Mouse (Mus musculus) kidney, embryonic 16.5 days (tissue): ENCODE measurements around the gene Pabpc1l. TPM values are rescaled to one million over a fixed set of nuclear protein-coding genes. Genes with fewer than 3 reads are reported as not detected.

Experiments
- ATAC-seq: fragments of 200-750 bp; cut with Nextera tagmentation; 2 replicates; pipeline ENCODE4 v1.8.0; 2017; ENCODE audit warnings: moderate TSS enrichment; ENCODE audit not compliant: low FRiP score, low TSS enrichment
- H3K27ac ChIP-seq: fragments of 300-500 bp; sonication (generic); 2 replicates; pipeline ENCODE4 v1.5.1; 2014; ENCODE audit warnings: low read length
- H3K27me3 ChIP-seq: fragments of 300-500 bp; sonication (generic); 2 replicates; pipeline ENCODE4 v1.6.1; 2014; ENCODE audit warnings: low read length, control low read depth, mixed read lengths; ENCODE audit not compliant: insufficient read depth
- H3K36me3 ChIP-seq: fragments of 300-500 bp; sonication (generic); 2 replicates; pipeline ENCODE4 v1.6.1; 2014; ENCODE audit warnings: low read length, control low read depth, mixed read lengths; ENCODE audit not compliant: insufficient read depth
- H3K4me1 ChIP-seq: fragments of 300-500 bp; sonication (generic); 2 replicates; pipeline ENCODE4 v1.6.1; 2014; ENCODE audit warnings: low read length, control low read depth, mixed read lengths; ENCODE audit not compliant: insufficient read depth
- H3K4me2 ChIP-seq: fragments of 300-500 bp; sonication (generic); replicated peaks from 2 replicates; pipeline ENCODE4 v1.6.1; 2014; ENCODE audit warnings: low read depth, low read length
- H3K4me3 ChIP-seq: fragments of 300-500 bp; sonication (generic); 2 replicates; pipeline ENCODE4 v1.5.1; 2014; ENCODE audit warnings: mild to moderate bottlenecking, low read length
- H3K9ac ChIP-seq: fragments of 300-500 bp; sonication (generic); replicated peaks from 2 replicates; pipeline ENCODE4 v1.6.1; 2014; ENCODE audit warnings: low read length
- H3K9me3 ChIP-seq: fragments of 300-500 bp; sonication (generic); 2 replicates; pipeline ENCODE4 v1.6.1; 2016; ENCODE audit warnings: low read length, control low read depth
- WGBS: fragments of 180-500 bp; shearing (Covaris S2); extraction: QIAGEN DNeasy Blood & Tissue Kit; methylation state at CpG from one replicate; pipeline ENCODE4 v1.1.7; 2014; 5-methylcytosine and 5-hydroxymethylcytosine counted together
- polyA plus RNA-seq: library from polyadenylated mRNA; unstranded; fragments of >200 nt; fragmentation: Nextera tagmentation; extraction: Ambion mirVana; gene quantifications from 2 replicates; pipeline ENCODE4 v1.2.1, GENCODE M21; 2015

Pabpc1l gene
- polyA plus RNA-seq, 1 experiment from 2014 or later, result 1.8 TPM

- H3K36me3 ChIP-seq, result peaks cover 6% of the 10 kb centered on the region
- no peak overlapping the region for H3K9ac ChIP-seq
- WGBS, result 80% methylated on average over 5 of the region's 5 CpGs
- peaks cover 11% of the 10 kb centered on the region for H3K4me1 ChIP-seq
- no peaks in the 10 kb centered on the region for H3K9me3 ChIP-seq
- no peak for ATAC-seq
- H3K4me2 ChIP-seq, result no peak overlapping the region
- no peak overlapping the region for H3K4me3 ChIP-seq
- no peak overlapping the region for H3K27ac ChIP-seq
- no peaks in the 10 kb centered on the region for H3K27me3 ChIP-seq
Observed at GRCm38 (mm10) chr2:164077875-164078274, 52.6 kb downstream of the Pabpc1l start.

GRCm38 (mm10) chr2:164079488-164079887, 54.2 kb downstream of the Pabpc1l start:
- H3K4me1 ChIP-seq, result peaks cover 11% of the 10 kb centered on the region
- H3K27ac ChIP-seq, result no peak overlapping the region
- H3K27me3 ChIP-seq, result no peaks in the 10 kb centered on the region
- H3K9ac ChIP-seq, result no peak overlapping the region
- no peak for ATAC-seq
- H3K9me3 ChIP-seq, result no peaks in the 10 kb centered on the region
- 86% methylated on average over 6 of the region's 6 CpGs for WGBS
- no peak overlapping the region for H3K4me2 ChIP-seq
- no peak overlapping the region for H3K4me3 ChIP-seq
- H3K36me3 ChIP-seq, result peaks cover 16% of the 10 kb centered on the region

DNA sequence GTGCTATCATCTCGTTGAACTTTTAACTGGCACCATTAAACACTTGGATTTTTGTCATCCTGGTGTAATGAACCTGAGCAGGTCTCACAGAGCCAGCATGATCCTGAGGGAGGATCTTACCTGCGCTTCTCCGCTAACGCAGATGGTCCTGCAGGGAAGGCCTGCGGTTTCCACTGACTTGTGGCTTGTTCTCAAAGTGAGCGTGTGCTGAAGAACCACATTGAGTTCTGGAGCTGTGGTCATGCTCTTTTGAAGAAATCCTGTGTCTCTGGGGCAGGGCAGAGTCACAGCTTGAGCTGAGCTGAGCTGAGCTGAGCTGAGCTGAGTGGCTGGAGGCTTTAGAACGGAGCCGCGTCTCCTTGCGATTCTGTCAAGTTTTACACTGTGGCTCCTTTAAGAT, 56.3 kb downstream of the Pabpc1l start:
- Histone ChIP-seq H3K27me3 (no peaks in the 10 kb centered on the region), H3K36me3 (peaks cover 19% of the 10 kb centered on the region), H3K9me3 (no peaks in the 10 kb centered on the region), H3K4me3 (no peak overlapping the region), H3K9ac (no peak overlapping the region), H3K4me2 (no peak overlapping the region), H3K4me1 (no peaks in the 10 kb centered on the region), H3K27ac (no peak overlapping the region)
- 94% methylated on average over 10 of the region's 10 CpGs for WGBS
- no peak for ATAC-seq

GRCm38 (mm10) chr2:164082175-164082574, 56.9 kb downstream of the Pabpc1l start:
- Histone ChIP-seq H3K9me3 (no peaks in the 10 kb centered on the region), H3K27me3 (no peaks in the 10 kb centered on the region), H3K9ac (no peak overlapping the region), H3K36me3 (peaks cover 22% of the 10 kb centered on the region), H3K4me3 (no peak overlapping the region), H3K4me1 (no peaks in the 10 kb centered on the region), H3K4me2 (no peak overlapping the region), H3K27ac (no peak overlapping the region)
- WGBS, result 54% methylated on average over 10 of the region's 10 CpGs
- ATAC-seq, result no peak

- peaks cover 35% of the 10 kb centered on the region for H3K36me3 ChIP-seq
- H3K27me3 ChIP-seq, result no peaks in the 10 kb centered on the region
- no peak overlapping the region for H3K9ac ChIP-seq
- H3K9me3 ChIP-seq, result no peaks in the 10 kb centered on the region
- H3K27ac ChIP-seq, result no peak overlapping the region
- no peaks in the 10 kb centered on the region for H3K4me1 ChIP-seq
- H3K4me3 ChIP-seq, result no peak overlapping the region
- 91% methylated on average over 18 of the region's 19 CpGs for WGBS
- no peak for ATAC-seq
- H3K4me2 ChIP-seq, result no peak overlapping the region
Observed at GRCm38 (mm10) chr2:164083609-164084341, 58.5 kb downstream of the Pabpc1l start.

DNA sequence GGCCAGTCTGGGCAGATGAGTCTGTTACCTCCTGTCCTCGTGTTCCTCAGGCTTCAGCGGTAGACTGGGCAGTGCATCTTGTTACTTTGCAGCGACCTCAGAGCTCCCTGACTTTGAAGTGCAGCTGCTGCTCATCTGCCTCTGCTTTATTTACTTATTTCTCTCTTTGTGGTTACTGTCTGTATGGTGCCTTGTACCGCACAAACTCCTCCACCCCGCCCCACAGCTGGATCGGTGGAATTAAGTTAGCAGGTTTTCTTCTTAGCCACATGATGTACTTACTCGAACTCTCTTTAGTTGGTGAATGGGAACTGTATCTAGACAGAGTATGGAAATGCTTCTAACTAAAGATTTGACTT, 59.1 kb downstream of the Pabpc1l start:
- ATAC-seq, result no peak
- Histone ChIP-seq H3K36me3 (peaks cover 40% of the 10 kb centered on the region), H3K9me3 (no peaks in the 10 kb centered on the region), H3K4me2 (no peak overlapping the region), H3K27me3 (no peaks in the 10 kb centered on the region), H3K4me3 (no peak overlapping the region), H3K9ac (no peak overlapping the region), H3K4me1 (no peaks in the 10 kb centered on the region), H3K27ac (no peak overlapping the region)
- 90% methylated on average over 7 of the region's 7 CpGs for WGBS

DNA sequence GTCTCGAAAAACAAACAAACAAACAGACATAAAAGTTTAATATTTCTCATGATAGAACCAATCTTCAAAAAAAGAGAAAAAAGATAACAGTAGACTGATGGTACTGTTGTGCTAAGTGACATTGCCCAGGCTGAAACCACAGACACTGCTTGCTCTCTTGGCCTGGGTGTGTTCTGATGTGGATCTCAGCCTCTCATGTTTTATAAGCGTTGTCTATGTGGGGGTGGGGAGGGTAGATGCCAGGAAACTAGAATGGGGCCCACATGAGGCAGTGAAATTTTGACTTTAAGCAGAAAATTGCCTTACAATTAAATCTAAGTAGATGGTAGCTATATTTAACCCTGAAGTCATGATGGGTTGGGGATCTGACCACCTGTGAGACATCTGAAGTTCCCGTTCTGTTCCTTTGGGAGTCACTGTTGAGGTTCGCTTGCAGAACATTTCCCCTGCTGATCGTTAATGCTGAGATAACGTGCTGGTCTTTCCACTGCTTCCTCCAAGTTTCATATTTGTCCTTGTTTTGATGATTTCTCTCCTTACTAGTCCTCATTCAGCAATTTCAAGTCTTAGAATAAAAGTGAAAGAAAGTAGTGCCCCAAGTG, 62.3 kb downstream of the Pabpc1l start:
- ATAC-seq, result no peak

GRCm38 (mm10) chr2:164089508-164089907, 64.3 kb downstream of the Pabpc1l start:
- H3K27ac ChIP-seq, result no peak overlapping the region
- H3K36me3 ChIP-seq, result peaks cover 34% of the 10 kb centered on the region
- no peaks in the 10 kb centered on the region for H3K9me3 ChIP-seq
- H3K4me1 ChIP-seq, result no peaks in the 10 kb centered on the region
- H3K27me3 ChIP-seq, result no peaks in the 10 kb centered on the region
- no peak overlapping the region for H3K4me3 ChIP-seq
- H3K4me2 ChIP-seq, result no peak overlapping the region
- 88% methylated on average over 4 of the region's 4 CpGs for WGBS
- no peak overlapping the region for H3K9ac ChIP-seq
- no peak for ATAC-seq

More for the DNA sequence above, 62.3 kb downstream of the Pabpc1l start:
- Histone ChIP-seq H3K9me3 (no peaks in the 10 kb centered on the region), H3K36me3 (peaks cover 43% of the 10 kb centered on the region), H3K27me3 (no peaks in the 10 kb centered on the region), H3K9ac (no peak overlapping the region), H3K27ac (no peak overlapping the region), H3K4me3 (no peak overlapping the region), H3K4me1 (no peaks in the 10 kb centered on the region), H3K4me2 (no peak overlapping the region)
- WGBS, result 86% methylated on average over 6 of the region's 6 CpGs

DNA sequence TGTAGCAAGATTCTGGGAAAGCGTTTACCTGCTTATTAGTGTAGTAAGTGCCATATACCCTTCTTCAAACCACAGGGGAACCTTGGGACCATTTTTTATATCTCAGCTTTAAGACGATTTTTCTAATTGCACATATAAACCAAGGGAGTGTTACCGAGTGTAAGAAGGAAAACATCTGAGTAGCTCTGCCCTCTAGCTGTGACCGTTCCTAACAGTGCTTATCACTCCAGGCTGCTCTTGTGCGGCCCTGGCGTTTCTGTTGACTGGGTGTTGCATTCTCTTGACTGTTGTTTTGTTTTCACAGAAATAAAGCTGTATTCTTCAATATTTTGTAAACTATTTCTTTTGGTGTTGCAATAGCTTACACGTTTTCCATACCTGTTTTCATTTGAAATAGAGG, 68.9 kb downstream of the Pabpc1l start:
- Histone ChIP-seq H3K9ac (no peak overlapping the region), H3K4me2 (no peak overlapping the region), H3K4me3 (no peak overlapping the region), H3K27me3 (no peaks in the 10 kb centered on the region), H3K36me3 (peaks cover 26% of the 10 kb centered on the region), H3K27ac (no peak overlapping the region), H3K9me3 (no peaks in the 10 kb centered on the region), H3K4me1 (no peaks in the 10 kb centered on the region)
- ATAC-seq, result no peak
- WGBS, result 79% methylated on average over 7 of the region's 7 CpGs

- H3K4me3 ChIP-seq, result no peak overlapping the region
- no peak overlapping the region for H3K9ac ChIP-seq
- peaks cover 44% of the 10 kb centered on the region for H3K36me3 ChIP-seq
- H3K4me1 ChIP-seq, result no peaks in the 10 kb centered on the region
- WGBS, result 91% methylated on average over 11 of the region's 11 CpGs
- H3K27ac ChIP-seq, result no peak overlapping the region
- ATAC-seq, result no peak
- H3K27me3 ChIP-seq, result no peaks in the 10 kb centered on the region
- no peak overlapping the region for H3K4me2 ChIP-seq
- H3K9me3 ChIP-seq, result no peaks in the 10 kb centered on the region
Observed at GRCm38 (mm10) chr2:164098603-164099250, 73.5 kb downstream of the Pabpc1l start.
